Comparison of ENCODE assay signal across 8 mouse cellular contexts in the genomic region with DNA sequence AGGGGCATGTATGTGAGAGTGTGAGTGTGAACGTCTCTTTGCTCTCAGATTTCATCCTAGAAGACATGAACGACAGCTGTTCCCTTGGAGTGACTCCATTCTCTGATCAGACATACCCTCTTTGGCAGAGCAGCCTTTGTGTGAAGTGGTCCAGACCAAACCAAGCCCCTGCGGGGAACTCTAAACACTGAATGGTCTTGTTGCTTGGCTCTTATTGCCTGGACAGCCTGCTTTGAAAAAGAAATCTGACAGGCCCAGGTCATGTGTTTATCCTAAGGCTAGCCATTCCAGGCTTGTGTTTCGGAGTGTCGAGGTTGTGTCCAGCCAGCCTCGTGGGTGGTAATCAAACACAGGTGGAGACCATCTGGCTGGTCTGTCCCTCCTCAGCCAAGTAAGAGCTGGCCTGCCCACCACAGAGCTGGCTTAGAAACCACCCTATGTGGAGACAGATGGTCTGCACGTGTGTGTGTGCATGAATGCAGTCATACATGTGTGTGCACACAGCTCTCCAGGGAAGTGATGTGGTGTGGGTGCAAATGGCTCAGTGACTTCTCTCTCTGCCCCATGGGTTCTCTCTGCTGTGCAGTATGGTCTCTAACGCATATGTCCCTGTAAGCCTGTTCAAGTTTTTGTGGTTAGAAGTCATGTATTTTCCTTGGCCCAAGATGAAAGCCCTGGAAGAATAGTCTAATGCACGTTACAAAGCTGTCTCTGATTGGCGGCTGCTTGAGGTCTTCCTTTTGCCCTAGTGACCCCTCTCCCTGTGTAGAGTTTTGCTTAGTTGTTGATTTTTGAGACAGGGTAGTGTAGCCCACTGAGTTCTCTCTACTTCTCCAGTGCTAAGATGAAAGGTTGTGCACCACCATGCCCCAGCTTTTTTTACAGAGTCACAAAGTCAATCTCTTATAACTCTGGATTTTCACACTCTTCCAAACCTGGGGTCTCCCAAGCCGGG. TPM values are rescaled to one million over a fixed set of nuclear protein-coding genes. Genes with fewer than 3 reads are reported as not detected.
DNase-seq lines count a peak whose midpoint lies in the region; ATAC-seq lines count a peak whose summit lies in the region.

No protein-coding gene starts in this region.

- no peak overlapping the region for H3K4me3 ChIP-seq in lung, embryonic 15.5 days
- no peak overlapping the region for H3K4me3 ChIP-seq in intestine, embryonic 15.5 days (replicated peaks)

- H3K27me3 ChIP-seq in lung, embryonic 15.5 days = no peaks in the 10 kb centered on the region
- no peaks in the 10 kb centered on the region for H3K27me3 ChIP-seq in intestine, embryonic 15.5 days (replicated peaks)

- H3K36me3 ChIP-seq in lung, embryonic 15.5 days = 0 out of 2 replicates have a peak, but pooled peaks cover 17% of the 10 kb centered on the region
- no peaks in the 10 kb centered on the region for H3K36me3 ChIP-seq in intestine, embryonic 15.5 days

- ATAC-seq in lung, embryonic 15.5 days (ENCODE audit: borderline replicate concordance, extremely low read depth, low FRiP score, low TSS enrichment) = peak; percentile 81
- peak; percentile 47; the same call in 1 of the 2 replicates for ATAC-seq in intestine, embryonic 15.5 days

- H3K4me2 ChIP-seq in lung, embryonic 15.5 days = no peak overlapping the region
- no peak overlapping the region for H3K4me2 ChIP-seq in intestine, embryonic 15.5 days (replicated peaks)

- no peaks in the 10 kb centered on the region for H3K9me3 ChIP-seq in lung, embryonic 15.5 days
- no peaks in the 10 kb centered on the region for H3K9me3 ChIP-seq in intestine, embryonic 15.5 days

- DNase-seq in lung, adult 18-20 months = no peak
- peak; percentile 63 for DNase-seq in embryo, embryonic 9.5 days (ENCODE audit: extremely low spot score)
- DNase-seq in retina, postnatal 1 day = peak; percentile 66
- no peak for DNase-seq in layer of hippocampus, adult 18-20 months (ENCODE audit: low spot score in 2 of 2)
- DNase-seq in adrenal gland, adult 2 months = no peak
- DNase-seq in frontal cortex, postnatal 25 days (ENCODE audit: low spot score in 2 of 2) = no peak

- peaks cover 37% of the 10 kb centered on the region for H3K4me1 ChIP-seq in lung, embryonic 15.5 days
- peaks cover 7% of the 10 kb centered on the region for H3K4me1 ChIP-seq in intestine, embryonic 15.5 days (replicated peaks)

- 34% methylated on average over 11 of the region's 11 CpGs for WGBS in lung, embryonic 15.5 days
- WGBS in intestine, embryonic 15.5 days = 41% methylated on average over 11 of the region's 11 CpGs

- H3K9ac ChIP-seq in lung, embryonic 15.5 days = no peak overlapping the region
- H3K9ac ChIP-seq in intestine, embryonic 15.5 days = no peak overlapping the region

- H3K27ac ChIP-seq in lung, embryonic 15.5 days = peak overlapping the region; percentile 65
- 0 out of 2 replicates have a peak overlapping the region, but pooled peaks have one; percentile 37 for H3K27ac ChIP-seq in intestine, embryonic 15.5 days

RNA-seq across cellular contexts. Expression of a gene that starts 26.0 kb away (rescaled TPM):
- polyA plus RNA-seq in lung, embryonic 15.5 days (2015; fragmentation: Nextera tagmentation; extraction: Ambion mirVana) = 31.9 and 34.5 TPM in 2 replicates
- polyA plus RNA-seq in intestine, embryonic 15.5 days (2015; fragmentation: Nextera tagmentation; extraction: Ambion mirVana) = 20.7 and 21.4 TPM in 2 replicates
- 10 to 100 TPM; 20.0 to 20.1 TPM for total RNA-seq in layer of hippocampus, adult 18-20 months (2021)
- 10 to 100 TPM; 17.4 to 24.6 TPM for total RNA-seq in adrenal gland, adult 2 months (2021)
- 24.5 and 27.7 TPM in 2 replicates for polyA plus RNA-seq in adrenal gland, adult 2 months (2012; rRNA removed)

RNA-seq across cellular contexts. Expression of a gene that starts 27.1 kb away (rescaled TPM):
- 137 and 139 TPM in 2 replicates for polyA plus RNA-seq in lung, embryonic 15.5 days (2015; fragmentation: Nextera tagmentation; extraction: Ambion mirVana)
- polyA plus RNA-seq in intestine, embryonic 15.5 days (2015; fragmentation: Nextera tagmentation; extraction: Ambion mirVana) = 114 and 118 TPM in 2 replicates
- total RNA-seq in layer of hippocampus, adult 18-20 months (2021) = 100 to 1,000 TPM; 192 to 196 TPM
- 100 to 1,000 TPM; 108 to 115 TPM for total RNA-seq in adrenal gland, adult 2 months (2021)
- polyA plus RNA-seq in adrenal gland, adult 2 months (2012; rRNA removed) = 85.2 and 87.2 TPM in 2 replicates

Comparison
In these comparisons a context has a peak if more than half of its experiments do, and no peak if none do; other contexts are left out.
1. DNase-seq: peak in embryo, embryonic 9.5 days (single experiment) and retina, postnatal 1 day (single experiment); none in lung, adult 18-20 months (0 of 2), layer of hippocampus, adult 18-20 months (0 of 2), adrenal gland, adult 2 months (single experiment) and frontal cortex, postnatal 25 days (0 of 2).